Comparison of ENCODE assay signal across 8 mouse cellular contexts in genomic region chr9:62540736-62541135, GRCm38 (mm10). TPM values are rescaled to one million over a fixed set of nuclear protein-coding genes. Genes with fewer than 3 reads are reported as not detected.
DNase-seq lines count a peak whose midpoint lies in the region; ATAC-seq and TF ChIP-seq lines count a peak whose summit lies in the region.

No protein-coding gene starts in this region.

- TF ChIP-seq CTCF in thymus, adult 2 months (IDR thresholded peaks at IDR 0.05; ENCODE audit: borderline replicate concordance, control insufficient read depth, extremely low read depth, insufficient read depth, low read length, poor library complexity): no peak

- no peak for ATAC-seq in megakaryocyte-erythroid progenitor cell, adult 5-6 weeks (replicated peaks; ENCODE audit: low FRiP score, low TSS enrichment, poor library complexity, severe bottlenecking)

- DNase-seq in Muller cell, postnatal 12 days (ENCODE audit: inconsistent ontology term): peak; percentile 75
- peak; percentile 90 for DNase-seq in cerebellum, adult 11 months
- peak; percentile 82 to 89 for DNase-seq in frontal cortex, adult 2 months (ENCODE audit: extremely low spot score in 1 of 2, low spot score in 1 of 2)
- DNase-seq in limb, embryonic 10.5 days (ENCODE audit: low spot score): no peak
- peak; percentile 82 for DNase-seq in right cerebral cortex, postnatal 4 days
- no peak for DNase-seq in ovary, postnatal 36 days (ENCODE audit: low spot score)
- DNase-seq in thymus, adult 2 months: no peak

- H3K36me3 ChIP-seq in limb, embryonic 10.5 days: no peaks in the 10 kb centered on the region
- H3K36me3 ChIP-seq in thymus, adult 2 months (ENCODE audit: control insufficient read depth, insufficient read depth, low read length): no peaks in the 10 kb centered on the region

- no peak overlapping the region for H3K4me3 ChIP-seq in limb, embryonic 10.5 days
- H3K4me3 ChIP-seq in thymus, adult 2 months (ENCODE audit: control insufficient read depth, insufficient read depth, low read length): no peak overlapping the region

- H3K4me1 ChIP-seq in limb, embryonic 10.5 days: peaks cover 30% of the 10 kb centered on the region
- peaks cover 33% of the 10 kb centered on the region for H3K4me1 ChIP-seq in thymus, adult 2 months (replicated peaks; ENCODE audit: control insufficient read depth, insufficient read depth, low read length)

- H3K27ac ChIP-seq in limb, embryonic 10.5 days: peak overlapping the region; percentile 11
- H3K27ac ChIP-seq in thymus, adult 2 months (ENCODE audit: control insufficient read depth, insufficient read depth, low read length): no peak overlapping the region

- H3K27me3 ChIP-seq in limb, embryonic 10.5 days (ENCODE audit: low read depth, poor library complexity, severe bottlenecking): peaks cover 54% of the 10 kb centered on the region
- no peaks in the 10 kb centered on the region for H3K27me3 ChIP-seq in thymus, adult 2 months (ENCODE audit: control insufficient read depth, insufficient read depth, low read length)

- 67% methylated on average over 10 of the region's 10 CpGs for WGBS in limb, embryonic 10.5 days
- WGBS in thymus, adult 2 months: 88% methylated on average over 10 of the region's 10 CpGs

- no peak for TF ChIP-seq POLR2A in thymus, adult 2 months (IDR thresholded peaks at IDR 0.05; ENCODE audit: control insufficient read depth, extremely low read depth, insufficient read depth, low read length, poor library complexity)

- no peaks in the 10 kb centered on the region for H3K9me3 ChIP-seq in limb, embryonic 10.5 days (replicated peaks)

RNA-seq across cellular contexts. Expression of gene Coro2b, which starts 3.9 kb away (rescaled TPM):
- 97.7 and 104 TPM in 2 replicates for polyA plus RNA-seq in frontal cortex, adult 2 months (2012; rRNA removed)
- 5.6 and 6.2 TPM in 2 replicates for polyA plus RNA-seq in limb, embryonic 10.5 days (2016; fragmentation: Nextera tagmentation; extraction: Ambion mirVana)
- 18.1 and 18.2 TPM in 2 replicates for polyA plus RNA-seq in thymus, adult 2 months (2012; rRNA removed)
- total RNA-seq in megakaryocyte-erythroid progenitor cell, adult 5-6 weeks (2014; fragmentation: Nextera tagmentation): 1.2 TPM in 1 of 2 replicates, not detected in the other
- total RNA-seq in megakaryocyte-erythroid progenitor cell, adult 5-6 weeks (2017): not detected in 2 replicates

Comparison
In these comparisons a context has a peak if more than half of its experiments do, and no peak if none do; other contexts are left out.
1. DNase-seq: peak in Muller cell, postnatal 12 days (single experiment), cerebellum, adult 11 months (single experiment), frontal cortex, adult 2 months (2 of 2) and right cerebral cortex, postnatal 4 days (single experiment); none in limb, embryonic 10.5 days (single experiment), ovary, postnatal 36 days (single experiment) and thymus, adult 2 months (single experiment).